Mouse (Mus musculus): ENCODE results near the gene Sgpp2. TPM values are rescaled to one million over a fixed set of nuclear protein-coding genes. Genes with fewer than 3 reads are reported as not detected.

The Sgpp2 gene
- polyA plus RNA-seq (2015; fragmentation: Nextera tagmentation; extraction: Ambion mirVana): 1.8 and 4.1 TPM in 2 replicates

GRCm38 (mm10) chr1:78310021-78310752, at the start of gene Sgpp2:
Sgpp2 (plus strand) TSS chr1:78310345.

Other genes with a start within 250 kb of the Sgpp2 start
- gene Pax3, start 113.2 kb upstream of the Sgpp2 start, polyA plus RNA-seq (2015; fragmentation: Nextera tagmentation; extraction: Ambion mirVana): not detected in 2 replicates
- 59.5 and 79.0 TPM in 2 replicates for gene Farsb, start 178.6 kb downstream of the Sgpp2 start, polyA plus RNA-seq (2015; fragmentation: Nextera tagmentation; extraction: Ambion mirVana)
- gene Mogat1, start 200.6 kb downstream of the Sgpp2 start, polyA plus RNA-seq (2015; fragmentation: Nextera tagmentation; extraction: Ambion mirVana): not detected in 2 replicates
- 0.11 TPM in 1 of 2 replicates, not detected in the other for gene BC035947, start 201.8 kb downstream of the Sgpp2 start, polyA plus RNA-seq (2015; fragmentation: Nextera tagmentation; extraction: Ambion mirVana)